Mouse (Mus musculus): ENCODE results near the gene Dennd1a. TPM values are rescaled to one million over a fixed set of nuclear protein-coding genes. Genes with fewer than 3 reads are reported as not detected.

Dennd1a gene
- total RNA-seq, 2 experiments from 2014 or later, result 84.5 to 87.4 TPM

DNA sequence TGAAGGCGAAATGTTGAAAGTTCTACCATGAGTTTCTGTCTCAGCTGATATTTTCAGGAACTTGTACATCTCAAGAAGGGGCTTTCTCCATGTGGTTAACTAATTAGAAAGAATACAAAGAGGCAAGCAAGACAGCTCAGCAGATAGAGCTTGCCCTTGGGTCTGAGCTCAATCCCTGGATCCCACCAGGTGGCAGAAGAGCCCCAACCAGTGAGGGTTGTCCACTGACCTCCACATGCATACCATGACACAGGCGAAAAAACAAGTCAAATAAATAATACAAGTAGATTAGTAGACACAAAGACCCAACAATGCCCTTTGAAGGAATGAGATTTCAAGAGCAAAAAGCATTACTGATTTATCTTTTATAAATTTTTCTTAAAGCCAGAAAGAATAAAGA, 100.8 kb downstream of the Dennd1a start:
- Histone ChIP-seq H3K27ac (no peak overlapping the region), H3K4me3 (no peak overlapping the region)
- DNase-seq (ENCODE audit: extremely low spot score in 1 of 2, low spot score in 2 of 2), result no peak
- intact Hi-C loops (cut with DNase I), result no loop called here
- TF ChIP-seq CTCF (IDR thresholded peaks at IDR 0.05), result peak; percentile 27

DNA sequence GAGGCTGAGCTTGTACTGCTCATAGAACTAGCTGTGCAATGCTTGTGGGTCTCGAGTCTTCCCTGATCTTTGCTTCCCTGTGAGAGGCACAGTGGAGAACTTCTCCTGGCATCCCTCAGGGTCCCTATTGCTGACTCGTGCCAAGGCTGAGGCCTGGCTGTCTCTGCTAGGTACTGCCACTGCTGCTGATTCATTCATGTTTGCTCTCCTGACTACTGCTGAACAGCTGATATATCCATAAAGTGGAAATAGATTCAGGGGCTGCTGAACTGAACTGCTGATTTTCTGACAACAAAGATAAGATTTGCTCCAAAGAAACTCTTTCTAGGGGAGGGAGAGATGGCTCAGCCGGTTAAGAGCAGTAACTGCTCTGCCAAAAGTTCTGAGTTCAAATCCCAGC, 102.2 kb downstream of the Dennd1a start:
- Histone ChIP-seq H3K27ac (no peak overlapping the region), H3K4me3 (no peak overlapping the region)
- intact Hi-C loops (cut with DNase I), result no loop called here
- DNase-seq (ENCODE audit: extremely low spot score in 1 of 2, low spot score in 2 of 2), result no peak
- TF ChIP-seq CTCF (IDR thresholded peaks at IDR 0.05), result no peak

DNA sequence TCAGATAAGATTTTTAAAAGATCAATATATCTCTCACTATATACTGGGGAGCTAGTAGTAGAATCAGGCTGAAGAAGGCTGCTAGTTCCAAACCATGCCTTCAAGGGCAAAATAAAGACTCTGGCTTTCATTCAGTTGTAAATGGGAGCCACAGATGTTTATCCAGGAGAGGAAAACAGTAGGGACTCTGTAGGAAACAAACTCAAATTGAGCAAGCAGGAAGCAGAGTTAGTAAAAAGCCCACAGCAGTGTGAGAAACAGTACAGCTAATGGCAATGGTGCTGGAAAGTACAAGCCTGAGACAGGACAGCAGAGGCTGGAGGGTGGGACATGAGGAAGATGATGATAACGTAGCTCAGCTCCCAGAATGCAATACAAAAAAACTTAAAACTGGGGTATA, 103.3 kb downstream of the Dennd1a start:
- Histone ChIP-seq H3K4me3 (no peak overlapping the region), H3K27ac (no peak overlapping the region)
- intact Hi-C loops (cut with DNase I), result no loop called here
- DNase-seq (ENCODE audit: extremely low spot score in 1 of 2, low spot score in 2 of 2), result no peak
- TF ChIP-seq CTCF (IDR thresholded peaks at IDR 0.05), result no peak

DNA sequence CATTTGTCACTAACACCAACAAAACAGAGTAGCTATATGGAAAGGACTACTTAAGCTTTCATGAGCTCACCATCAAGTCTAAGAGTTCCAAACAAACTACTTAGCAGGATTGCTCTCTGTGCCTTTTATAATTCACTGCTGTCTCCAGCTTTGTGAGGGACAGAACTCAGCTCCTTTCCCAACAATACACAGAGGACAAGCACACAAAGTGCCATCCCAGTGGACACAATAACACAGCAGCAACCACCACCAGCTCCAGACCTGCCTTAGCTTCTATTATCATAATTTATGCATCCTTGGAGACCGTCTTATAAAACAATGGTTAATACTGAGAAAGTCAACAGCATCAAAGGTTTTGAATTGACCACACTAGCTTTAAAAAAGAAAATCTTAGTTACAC, 104.9 kb downstream of the Dennd1a start:
- H3K4me3 ChIP-seq, result no peak overlapping the region
- no peak overlapping the region for H3K27ac ChIP-seq
- TF ChIP-seq CTCF (IDR thresholded peaks at IDR 0.05), result no peak
- DNase-seq (ENCODE audit: extremely low spot score in 1 of 2, low spot score in 2 of 2), result no peak
- intact Hi-C loops (cut with DNase I), result no loop called here

DNA sequence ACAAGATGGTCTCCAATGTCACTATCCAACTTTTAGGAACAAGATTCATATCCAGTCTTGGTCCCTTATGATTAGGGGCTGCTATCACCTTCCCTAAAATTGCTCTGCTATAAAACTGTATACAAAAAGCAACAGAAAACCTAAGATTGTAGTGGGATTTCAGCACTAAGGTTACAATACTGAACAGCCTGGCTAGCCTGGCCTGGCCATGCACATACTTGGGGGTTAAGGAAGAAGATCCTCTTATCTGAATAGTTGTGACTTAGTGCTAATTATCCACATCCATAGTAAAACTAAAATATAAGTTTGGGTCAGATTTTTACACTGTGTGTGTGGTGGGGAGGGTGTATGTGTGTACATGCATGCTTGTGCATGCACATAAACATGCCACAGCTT, 109.6 kb downstream of the Dennd1a start:
- no peak for TF ChIP-seq CTCF (IDR thresholded peaks at IDR 0.05)
- no peak overlapping the region for H3K4me3 ChIP-seq

DNA sequence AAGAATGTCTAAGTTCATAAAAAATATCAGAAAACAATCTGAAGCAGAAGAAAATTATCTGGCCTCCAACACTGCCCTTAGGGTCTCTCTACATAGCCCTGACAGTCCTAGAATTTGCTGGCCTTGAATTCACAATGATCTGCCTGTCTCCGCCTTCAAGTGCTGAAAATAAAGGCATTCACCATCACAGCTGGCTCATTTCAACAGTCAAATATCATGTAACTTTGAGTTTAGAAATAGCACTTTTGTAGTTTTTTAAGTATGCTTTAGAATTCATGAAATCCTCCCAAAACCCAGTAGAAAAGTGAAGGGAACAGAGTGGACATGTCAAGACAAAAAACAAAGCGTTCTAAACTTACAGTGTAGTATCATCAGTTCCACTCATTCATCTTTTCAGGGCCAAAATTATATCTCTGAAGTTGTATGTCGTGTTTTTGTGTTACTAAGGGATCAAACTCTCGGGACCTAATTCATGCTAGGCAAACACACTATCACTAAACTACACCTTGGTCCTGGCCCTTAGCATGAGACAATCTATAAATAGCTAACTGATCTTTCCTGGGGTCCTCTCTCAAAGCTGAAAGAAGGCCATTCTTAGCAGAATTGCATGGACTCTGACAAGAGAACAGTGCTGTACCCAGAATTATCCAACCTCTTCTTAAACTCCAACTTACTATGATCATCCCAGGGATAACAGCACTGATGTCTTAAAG, 110.2 kb downstream of the Dennd1a start:
- DNase-seq (ENCODE audit: extremely low spot score in 1 of 2, low spot score in 2 of 2), result no peak
- no peak overlapping the region for H3K27ac ChIP-seq
- intact Hi-C loops (cut with DNase I), result no loop called here

More for the DNA sequence above, 109.6 kb downstream of the Dennd1a start:
- no peak overlapping the region for H3K27ac ChIP-seq
- intact Hi-C loops (cut with DNase I), result no loop called here
- DNase-seq (ENCODE audit: extremely low spot score in 1 of 2, low spot score in 2 of 2), result no peak

DNA sequence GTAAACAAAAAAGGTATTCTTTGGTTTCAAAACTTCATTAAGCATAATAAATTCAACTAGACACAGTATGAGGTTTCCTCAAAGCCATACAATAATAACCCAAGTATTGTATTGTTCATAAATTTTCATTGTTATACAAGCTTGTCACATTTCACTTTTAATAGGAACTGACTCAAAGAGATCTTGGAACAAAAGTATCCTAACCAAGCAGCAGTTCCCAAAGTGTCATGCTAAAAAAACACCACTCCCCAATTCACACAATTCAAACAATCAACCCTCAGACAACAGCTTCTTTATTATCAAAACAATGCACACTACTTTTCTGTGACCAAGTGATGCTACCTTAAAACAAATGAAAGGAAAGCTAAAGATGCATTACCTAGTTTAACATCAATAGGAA, 111.9 kb downstream of the Dennd1a start:
- intact Hi-C loops (cut with DNase I), result no loop called here
- no peak for TF ChIP-seq CTCF (IDR thresholded peaks at IDR 0.05)
- no peak overlapping the region for H3K4me3 ChIP-seq
- H3K27ac ChIP-seq, result no peak overlapping the region
- no peak for DNase-seq (ENCODE audit: extremely low spot score in 1 of 2, low spot score in 2 of 2)

More for the DNA sequence above, 110.2 kb downstream of the Dennd1a start:
- H3K4me3 ChIP-seq, result no peak overlapping the region
- TF ChIP-seq CTCF (IDR thresholded peaks at IDR 0.05), result no peak

DNA sequence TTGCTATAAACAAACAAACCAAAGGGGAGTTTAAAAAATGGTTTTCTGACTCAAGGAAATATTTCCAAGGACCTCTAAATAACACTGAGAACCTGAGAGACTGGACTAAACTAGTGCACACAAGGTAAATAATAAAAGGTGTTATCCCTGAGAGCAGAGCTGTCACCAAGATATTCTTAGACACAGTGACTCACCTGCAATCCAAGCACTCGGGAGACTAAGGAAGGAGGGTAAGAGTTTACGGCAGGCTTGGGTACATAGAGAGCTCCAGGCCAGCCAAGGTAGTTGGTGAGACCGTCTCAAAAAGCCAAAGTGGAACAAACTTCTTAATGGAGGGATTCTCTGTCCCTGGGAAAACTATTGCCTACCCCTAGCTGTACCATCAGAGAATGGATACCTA, 118.6 kb downstream of the Dennd1a start:
- TF ChIP-seq CTCF (IDR thresholded peaks at IDR 0.05), result no peak
- intact Hi-C loops (cut with DNase I), result no loop called here
- DNase-seq (ENCODE audit: extremely low spot score in 1 of 2, low spot score in 2 of 2), result no peak
- Histone ChIP-seq H3K27ac (no peak overlapping the region), H3K4me3 (no peak overlapping the region)

DNA sequence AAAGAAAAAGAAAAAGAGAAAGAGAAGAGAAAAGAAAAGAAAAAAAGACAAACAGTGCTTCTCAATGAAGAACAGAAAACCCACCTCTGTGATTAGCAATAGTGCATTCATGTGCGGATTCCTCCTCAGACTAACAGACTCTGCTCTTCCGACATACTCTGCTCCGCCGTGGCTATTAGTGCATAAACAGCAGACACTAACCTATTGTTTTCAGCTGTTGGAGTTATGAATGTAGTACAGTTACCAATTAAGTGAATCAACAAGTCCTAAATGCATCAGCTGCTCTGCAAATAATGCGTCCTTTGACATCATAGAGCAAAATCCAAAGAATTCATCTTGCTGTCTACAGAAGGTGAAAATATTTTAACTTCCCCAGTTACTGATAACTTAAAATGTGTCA, 121.2 kb downstream of the Dennd1a start:
- H3K4me3 ChIP-seq, result no peak overlapping the region
- no peak for TF ChIP-seq CTCF (IDR thresholded peaks at IDR 0.05)
- intact Hi-C loops (cut with DNase I), result no loop called here
- DNase-seq (ENCODE audit: extremely low spot score in 1 of 2, low spot score in 2 of 2), result no peak
- no peak overlapping the region for H3K27ac ChIP-seq

DNA sequence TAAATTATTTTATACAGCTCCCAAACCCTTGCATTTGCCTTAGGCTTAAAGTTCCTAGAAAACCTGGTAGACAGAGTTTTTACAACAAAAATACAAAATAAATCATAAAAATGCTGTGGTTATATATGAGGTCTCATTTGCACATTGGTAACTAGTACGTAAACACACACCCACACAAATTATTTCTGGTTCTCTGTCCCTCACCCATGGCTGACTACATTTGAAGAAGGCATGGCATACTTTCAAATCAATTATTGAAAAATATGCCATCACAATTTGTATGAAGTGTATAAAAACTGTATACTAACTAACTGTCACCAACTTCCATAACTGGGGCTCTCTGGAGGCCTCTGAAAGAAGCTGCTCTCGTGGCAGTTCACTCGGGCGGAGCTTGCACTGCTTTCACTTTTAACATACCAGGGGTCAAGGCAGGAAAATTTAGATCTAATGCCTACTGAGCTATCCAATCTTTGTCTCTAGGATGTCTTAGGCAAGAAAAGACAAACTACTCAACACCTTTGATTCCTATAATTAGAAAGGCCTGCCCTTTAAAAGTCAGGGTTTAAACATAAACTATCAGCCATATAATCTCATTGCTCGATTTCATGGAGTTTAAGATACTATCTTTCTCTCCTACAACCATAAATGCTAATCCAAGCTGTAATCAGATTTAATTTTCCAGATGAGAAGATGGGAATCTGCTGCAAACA, 122.7 kb downstream of the Dennd1a start:
- Histone ChIP-seq H3K27ac (no peak overlapping the region), H3K4me3 (no peak overlapping the region)
- no peak for TF ChIP-seq CTCF (IDR thresholded peaks at IDR 0.05)
- DNase-seq (ENCODE audit: extremely low spot score in 1 of 2, low spot score in 2 of 2), result no peak
- intact Hi-C loops (cut with DNase I), result no loop called here

DNA sequence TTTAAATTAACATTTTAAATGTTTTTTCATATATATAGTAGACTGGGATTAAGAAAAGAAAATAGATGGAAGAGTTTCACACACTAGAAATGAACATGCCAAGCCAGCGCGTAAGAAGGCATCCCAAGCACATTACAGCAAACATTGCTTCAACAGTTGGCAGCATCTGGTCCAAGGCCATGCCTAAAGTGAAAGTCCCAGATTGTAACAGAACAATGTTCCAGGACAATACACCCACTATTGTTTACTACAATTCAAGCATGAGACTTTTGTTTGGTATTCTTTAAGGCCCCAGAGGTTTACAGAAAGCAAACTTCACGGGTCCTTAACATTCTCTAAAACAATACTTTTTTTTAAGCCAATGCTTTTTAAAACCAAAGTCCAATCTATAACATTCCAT, 124.7 kb downstream of the Dennd1a start:
- intact Hi-C loops (cut with DNase I), result no loop called here
- no peak overlapping the region for H3K4me3 ChIP-seq
- no peak for TF ChIP-seq CTCF (IDR thresholded peaks at IDR 0.05)
- no peak overlapping the region for H3K27ac ChIP-seq
- DNase-seq (ENCODE audit: extremely low spot score in 1 of 2, low spot score in 2 of 2), result no peak

DNA sequence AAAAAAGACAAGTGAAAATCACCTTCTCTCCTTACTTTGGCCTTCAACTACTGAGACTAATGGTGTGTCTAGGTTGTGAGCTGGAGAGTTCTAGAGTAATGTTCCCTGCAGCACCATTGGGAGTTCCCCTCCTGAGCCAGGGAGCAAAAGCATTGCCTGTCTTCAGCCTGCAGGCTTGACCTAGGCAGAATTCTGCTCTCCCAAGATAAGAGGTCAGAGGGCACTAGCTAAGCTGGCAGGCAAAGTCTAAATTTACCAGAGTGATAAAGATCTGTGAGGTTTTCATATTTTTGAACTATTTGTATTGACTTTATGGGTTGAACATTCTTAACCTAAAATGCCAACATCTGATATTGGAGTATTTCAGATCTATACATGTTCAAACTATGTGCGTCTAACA, 125.7 kb downstream of the Dennd1a start:
- no peak overlapping the region for H3K27ac ChIP-seq
- no peak for DNase-seq (ENCODE audit: extremely low spot score in 1 of 2, low spot score in 2 of 2)
- no peak overlapping the region for H3K4me3 ChIP-seq
- intact Hi-C loops (cut with DNase I), result no loop called here
- no peak for TF ChIP-seq CTCF (IDR thresholded peaks at IDR 0.05)

DNA sequence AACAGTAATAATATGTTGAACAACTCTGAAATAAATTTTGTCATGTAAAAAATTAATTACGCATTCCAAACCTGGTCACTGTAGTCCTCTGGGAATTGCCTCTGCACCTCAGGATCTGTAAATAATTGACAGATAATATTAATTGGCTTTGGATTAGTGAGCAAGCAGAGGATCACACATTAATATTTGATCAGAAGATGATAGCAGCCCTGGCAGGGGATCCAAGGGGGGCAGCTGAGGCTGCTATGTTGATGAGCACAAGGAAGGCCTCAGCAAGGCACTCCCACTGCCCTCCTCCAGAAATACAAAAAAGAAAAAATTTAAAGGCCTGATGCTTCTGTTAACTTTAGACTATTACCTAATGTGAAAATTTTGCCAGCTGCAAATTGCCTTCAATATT, 127.5 kb downstream of the Dennd1a start:
- intact Hi-C loops (cut with DNase I), result no loop called here
- H3K27ac ChIP-seq, result no peak overlapping the region
- no peak for DNase-seq (ENCODE audit: extremely low spot score in 1 of 2, low spot score in 2 of 2)
- no peak overlapping the region for H3K4me3 ChIP-seq
- no peak for TF ChIP-seq CTCF (IDR thresholded peaks at IDR 0.05)

Data from left cerebral cortex, adult 2 months (tissue).